Mouse (Mus musculus): ENCODE data around the gene Cbx3.

Gene Cbx3

GRCm38 (mm10) chr6:51470311-51471178 is at the start of gene Cbx3:
Gene Cbx3, plus strand, starts transcription at chr6:51470360.
- peak; percentile 90 for DNase-seq (ENCODE audit: extremely low spot score, low spot score)

GRCm38 (mm10) chr6:51423466-51424122 is 46.6 kb upstream of the Cbx3 start:
- DNase-seq (ENCODE audit: extremely low spot score, low spot score): no peak

GRCm38 (mm10) chr6:51424537-51424936 is 45.6 kb upstream of the Cbx3 start:
- DNase-seq (ENCODE audit: extremely low spot score, low spot score): no peak

- peak; percentile 76 for DNase-seq (ENCODE audit: extremely low spot score, low spot score)
These were observed 37.4 kb upstream of the Cbx3 start, which contains the start of gene Nfe2l3 for GRCm38 (mm10) chr6:51432535-51433397. Gene Nfe2l3, plus strand, starts transcription at chr6:51432670.

GRCm38 (mm10) chr6:51434270-51434669 is 35.9 kb upstream of the Cbx3 start:
- DNase-seq (ENCODE audit: extremely low spot score, low spot score): no peak

GRCm38 (mm10) chr6:51437665-51438064 is 32.5 kb upstream of the Cbx3 start:
- no peak for DNase-seq (ENCODE audit: extremely low spot score, low spot score)

GRCm38 (mm10) chr6:51438826-51439330 is 31.3 kb upstream of the Cbx3 start:
- DNase-seq (ENCODE audit: extremely low spot score, low spot score): no peak

- no peak for DNase-seq (ENCODE audit: extremely low spot score, low spot score)
These were observed 27.8 kb upstream of the Cbx3 start for GRCm38 (mm10) chr6:51442191-51442835.

GRCm38 (mm10) chr6:51452927-51453503 is 17.1 kb upstream of the Cbx3 start:
- DNase-seq (ENCODE audit: extremely low spot score, low spot score): peak; percentile 31

- no peak for DNase-seq (ENCODE audit: extremely low spot score, low spot score)
These were observed 15.2 kb upstream of the Cbx3 start for GRCm38 (mm10) chr6:51454949-51455348.

- DNase-seq (ENCODE audit: extremely low spot score, low spot score): no peak
These were observed 14.0 kb upstream of the Cbx3 start for GRCm38 (mm10) chr6:51456198-51456597.

- DNase-seq (ENCODE audit: extremely low spot score, low spot score): no peak
These were observed 12.9 kb upstream of the Cbx3 start for GRCm38 (mm10) chr6:51457283-51457682.

- DNase-seq (ENCODE audit: extremely low spot score, low spot score): no peak
These were observed 12.3 kb upstream of the Cbx3 start for GRCm38 (mm10) chr6:51457770-51458387.

- DNase-seq (ENCODE audit: extremely low spot score, low spot score): no peak
These were observed 11.2 kb upstream of the Cbx3 start for GRCm38 (mm10) chr6:51458925-51459312.

- peak; percentile 46 for DNase-seq (ENCODE audit: extremely low spot score, low spot score)
These were observed 10.7 kb upstream of the Cbx3 start for GRCm38 (mm10) chr6:51459313-51460020.

- DNase-seq (ENCODE audit: extremely low spot score, low spot score): peak; percentile 34
These were observed 10.2 kb upstream of the Cbx3 start for GRCm38 (mm10) chr6:51460021-51460360.

- DNase-seq (ENCODE audit: extremely low spot score, low spot score): no peak
These were observed 9.8 kb upstream of the Cbx3 start for GRCm38 (mm10) chr6:51460363-51460762.

GRCm38 (mm10) chr6:51467649-51468048 is 2.5 kb upstream of the Cbx3 start:
- DNase-seq (ENCODE audit: extremely low spot score, low spot score): no peak

GRCm38 (mm10) chr6:51468891-51469561 is 1.1 kb upstream of the Cbx3 start:
- peak; percentile 83 for DNase-seq (ENCODE audit: extremely low spot score, low spot score)

Measured in neural tube, embryonic 10.5 days (tissue).